Mouse (Mus musculus): ENCODE data around the gene Smyd3.

GRCm38 (mm10) chr1:179187171-179187570 lies 330.7 kb downstream of the Smyd3 start:
- TF ChIP-seq CTCF (IDR thresholded peaks at IDR 0.05; ENCODE audit: borderline replicate concordance, control insufficient read depth, extremely low read depth, insufficient read depth, low read length, poor library complexity) (no peak), POLR2A (IDR thresholded peaks at IDR 0.05; ENCODE audit: control insufficient read depth, extremely low read depth, insufficient read depth, low read length, poor library complexity) (no peak)

All from thymus, adult 2 months (tissue).